Mouse (Mus musculus): ENCODE measurements around the gene 4930564D02Rik.

- TF ChIP-seq CTCF (IDR thresholded peaks at IDR 0.05; ENCODE audit: borderline replicate concordance, control insufficient read depth, extremely low read depth, insufficient read depth, low read length, poor library complexity): no peak
- TF ChIP-seq POLR2A (IDR thresholded peaks at IDR 0.05; ENCODE audit: control insufficient read depth, extremely low read depth, insufficient read depth, low read length, poor library complexity): no peak
Measured at GRCm38 (mm10) chr3:105047616-105048015, 19.0 kb upstream of the 4930564D02Rik start.

Data from thymus, adult 2 months (tissue).